Mouse (Mus musculus) thymus, postnatal 25 days (tissue): ENCODE results near the gene Mndal.
"Not testable (repeated sequence)": the region's sequence is repeated elsewhere in the genome, so short reads cannot be mapped to it uniquely, and the experiment has no call there.

Experiments
- DNase-seq: peaks from one replicate; pipeline ENCODE4 v3.0.0; 2022

The Mndal gene

DNA sequence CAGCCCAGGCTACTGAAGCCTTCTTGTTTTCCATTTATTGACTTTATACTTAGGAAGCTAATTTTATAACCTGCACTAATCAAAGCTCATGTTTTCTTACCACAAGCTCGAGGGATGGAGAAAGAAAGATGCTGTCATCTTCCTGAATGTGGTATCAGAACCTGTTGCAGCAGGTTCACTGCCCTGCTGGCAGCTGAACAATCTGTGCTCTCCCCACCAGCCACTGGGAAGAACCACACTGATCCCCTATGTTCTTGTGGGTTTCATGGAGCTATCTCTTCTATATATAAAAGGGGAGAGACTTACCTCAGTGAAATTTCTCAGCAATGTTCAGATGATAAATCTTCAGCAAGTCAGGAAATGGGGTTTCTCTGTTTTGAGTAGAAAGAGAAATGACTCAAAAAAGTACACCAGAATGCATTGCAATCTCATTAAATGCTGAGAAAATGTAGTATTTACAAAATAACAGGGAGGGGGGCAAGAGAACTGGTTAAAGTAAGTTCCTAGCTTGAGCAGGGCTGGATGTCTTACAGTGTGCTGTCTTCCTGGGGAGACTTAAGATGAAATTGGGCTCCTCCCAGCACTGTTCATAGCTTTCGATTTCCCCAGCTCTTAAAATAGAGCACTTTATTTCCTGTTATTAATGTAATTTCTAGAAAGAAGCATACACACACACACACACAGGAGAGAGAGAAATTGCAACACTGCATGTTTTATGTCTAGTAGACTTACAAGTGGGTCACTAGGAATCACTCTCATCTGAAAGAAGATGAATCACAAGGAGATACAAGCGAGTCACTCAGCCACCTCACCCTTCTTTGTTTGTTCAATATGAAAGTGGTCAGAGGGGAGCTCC lies at the start of gene Mndal, which contains the start of gene Ifi203:
Gene Mndal, minus strand, starts transcription at position 568 of the 856 bp plus-strand sequence.
Gene Ifi203, minus strand, starts transcription at position 749 of the 856 bp plus-strand sequence.
- peak; percentile 23 for DNase-seq

DNA sequence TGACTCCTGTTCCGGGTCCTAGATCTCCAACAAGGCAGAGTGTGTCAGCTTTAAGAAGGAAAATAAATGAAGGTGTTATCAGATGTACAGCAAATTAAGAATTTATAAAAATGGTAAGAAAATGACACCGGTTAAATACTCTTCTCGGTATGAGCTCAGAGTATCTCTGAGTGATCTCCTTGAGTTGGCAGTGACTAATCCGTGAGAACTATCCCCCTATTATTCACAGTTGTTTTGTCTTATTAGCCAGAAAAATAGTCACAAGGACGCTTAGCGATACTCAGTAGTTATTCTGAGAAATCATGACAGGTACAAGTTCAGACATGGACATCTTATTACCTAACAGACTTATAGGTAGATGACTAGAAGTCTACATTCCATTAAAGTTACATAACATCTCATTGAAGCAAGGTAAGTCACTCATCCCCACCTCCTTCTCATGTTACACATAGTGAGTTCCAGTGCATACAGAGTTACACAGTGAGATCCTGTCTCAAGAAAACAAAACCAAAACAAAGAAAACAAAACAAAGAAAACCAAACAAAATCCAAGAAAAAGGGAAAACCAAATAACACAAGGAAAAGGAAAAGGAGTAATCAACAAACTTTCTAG lies 40.5 kb upstream of the Mndal start, which contains the start of gene Ifi202b:
Gene Ifi202b, minus strand, starts transcription at position 51 of the 612 bp plus-strand sequence.
- not testable (repeated sequence) for DNase-seq

DNA sequence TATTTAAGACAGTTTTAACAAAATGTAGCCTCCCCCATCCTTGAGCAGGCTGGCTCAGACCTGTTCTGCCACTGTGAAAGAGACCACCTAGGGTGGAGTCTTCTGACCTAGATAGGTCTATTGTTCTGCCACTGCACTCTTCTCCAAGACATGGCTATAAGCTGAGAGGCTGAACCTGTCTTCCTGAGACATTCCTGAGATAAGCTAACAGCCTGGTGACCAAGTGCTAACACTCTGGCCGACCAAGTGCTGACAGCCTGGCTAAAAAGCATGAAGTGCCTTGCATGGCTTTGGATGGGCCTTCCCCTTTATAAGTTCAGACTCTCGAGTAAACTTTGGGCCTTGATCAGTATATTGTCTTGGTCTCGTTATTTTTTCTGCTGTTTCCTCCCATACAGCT lies 38.7 kb upstream of the Mndal start:
- not testable (repeated sequence) for DNase-seq

GRCm38 (mm10) chr1:173977622-173978021 lies 35.3 kb upstream of the Mndal start:
- DNase-seq, result no peak

DNA sequence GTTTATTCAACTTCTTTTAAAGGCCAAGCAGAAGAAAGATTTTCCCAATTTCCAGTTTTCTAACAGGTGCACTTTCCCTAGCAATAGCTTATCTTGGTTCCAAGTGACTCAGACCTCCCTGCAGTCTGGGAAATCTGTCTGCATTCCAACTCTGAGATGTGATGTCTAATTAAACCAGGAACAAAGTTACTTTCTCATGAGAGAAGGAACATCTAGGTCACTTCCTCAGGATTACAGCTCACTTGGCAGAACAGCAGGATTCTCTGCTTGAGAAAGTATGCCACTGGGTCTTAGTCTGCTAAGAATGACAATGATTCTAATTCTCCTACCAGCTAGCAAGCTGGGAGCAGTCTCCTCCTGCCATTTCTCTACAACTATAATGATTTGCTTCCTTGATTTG lies 30.8 kb upstream of the Mndal start:
- no peak for DNase-seq

DNA sequence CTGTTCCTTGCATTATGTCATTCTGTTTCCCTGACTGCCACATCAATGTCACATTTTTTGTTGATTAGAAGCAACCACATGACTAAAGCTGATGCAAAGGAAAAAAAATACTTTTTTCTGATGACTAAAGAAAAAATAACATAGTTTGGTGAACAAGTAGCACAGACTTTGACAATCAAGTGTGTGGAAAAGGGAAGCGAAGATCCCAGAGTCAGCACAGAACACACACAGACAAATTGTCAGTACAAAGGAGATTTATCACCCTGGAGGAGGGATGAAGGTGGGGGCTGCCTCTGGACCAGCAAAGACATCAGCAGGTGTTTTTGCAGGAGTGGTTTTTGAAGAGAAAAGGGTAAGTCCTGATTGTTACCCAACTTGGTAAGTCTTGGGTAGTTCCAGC lies 19.2 kb upstream of the Mndal start:
- DNase-seq, result not testable (repeated sequence)

DNA sequence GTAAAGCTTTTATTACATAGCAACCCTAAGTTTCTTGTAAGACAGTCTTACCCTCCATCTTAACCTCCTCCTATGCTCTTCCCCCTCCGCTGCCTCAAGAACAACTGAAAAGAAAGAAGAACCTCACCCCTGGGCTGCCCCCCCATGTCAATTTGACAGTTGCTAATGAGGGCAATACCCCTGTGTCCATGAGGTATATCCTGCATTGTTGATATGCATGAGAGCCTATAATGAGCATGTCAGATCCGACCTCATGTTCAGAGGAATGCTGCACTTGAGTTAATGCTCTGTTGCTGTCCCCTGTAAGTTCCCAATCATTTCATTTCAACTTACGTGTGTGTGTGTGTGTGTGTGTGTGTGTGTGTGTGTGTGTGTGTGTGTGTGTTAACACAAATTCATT lies 17.7 kb upstream of the Mndal start:
- not testable (repeated sequence) for DNase-seq

DNA sequence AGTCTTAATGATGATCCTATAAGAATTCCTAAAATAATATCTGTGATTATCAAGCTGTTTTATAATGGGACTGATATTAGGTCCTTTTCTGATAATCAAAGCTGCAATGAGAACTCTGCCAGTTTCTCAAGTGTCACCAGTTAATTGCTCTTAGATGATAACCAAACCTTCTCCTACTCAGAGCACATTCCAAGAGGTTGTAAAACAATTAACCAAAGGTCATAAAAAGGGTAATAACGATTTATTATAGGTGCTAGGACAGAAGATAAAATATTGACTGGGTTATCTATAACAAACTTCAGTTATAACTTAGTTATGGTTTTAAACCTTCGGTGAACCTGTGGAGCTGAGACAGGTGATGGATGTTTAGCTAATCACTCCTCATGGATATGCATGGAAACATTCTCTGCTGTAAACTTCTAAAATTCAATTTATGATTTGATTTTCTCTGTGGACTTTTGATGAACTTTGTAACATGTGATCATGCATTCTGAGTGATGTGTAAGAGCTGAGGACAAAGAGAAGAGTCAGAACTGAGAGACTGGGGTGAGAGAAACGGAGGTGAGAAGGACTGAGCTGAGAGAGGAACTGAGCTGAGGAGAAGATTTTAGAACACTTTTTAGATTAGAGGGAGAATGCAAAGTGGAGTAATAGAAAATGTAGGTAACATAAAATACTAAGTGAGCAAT lies 13.7 kb upstream of the Mndal start:
- not testable (repeated sequence) for DNase-seq

- DNase-seq, result no peak
Measured at GRCm38 (mm10) chr1:173955071-173955796, 12.9 kb upstream of the Mndal start.

DNA sequence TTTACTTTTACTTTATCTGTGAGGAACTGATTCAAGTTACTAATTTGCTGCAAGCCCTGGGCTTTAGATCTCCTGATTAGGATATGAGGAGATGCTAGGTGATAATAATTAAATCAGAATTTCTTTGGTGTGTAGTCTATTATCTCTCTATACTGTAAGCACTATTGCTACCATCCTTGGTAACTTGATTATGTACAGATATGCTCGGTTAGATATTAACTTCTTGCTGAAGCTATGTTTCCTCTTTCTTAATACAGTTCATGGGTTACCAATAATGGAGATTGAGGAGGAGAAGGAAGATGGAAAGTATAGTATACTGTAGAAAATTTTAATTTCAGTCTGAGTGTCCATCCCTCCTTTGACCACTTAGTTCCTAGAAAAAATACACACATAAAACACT lies 11.3 kb upstream of the Mndal start:
- no peak for DNase-seq

- peak; percentile 22 for DNase-seq
Measured at GRCm38 (mm10) chr1:173949044-173949443, 6.8 kb upstream of the Mndal start.

DNA sequence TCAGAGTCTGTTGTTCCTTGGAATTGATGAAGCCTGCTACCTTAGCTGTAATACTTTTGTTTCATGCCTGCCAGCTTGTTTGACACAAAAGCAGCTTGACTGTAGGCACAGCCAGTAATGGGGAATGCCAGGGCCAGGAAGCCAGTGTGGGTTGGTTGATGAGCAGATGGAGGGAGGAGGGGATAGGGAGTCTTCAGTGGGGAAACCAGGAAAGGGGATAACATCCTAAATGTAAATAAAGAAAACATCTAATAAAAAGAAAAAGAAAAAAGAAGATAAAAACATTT lies 432 bp upstream of the Mndal start:
- not testable (repeated sequence) for DNase-seq

DNA sequence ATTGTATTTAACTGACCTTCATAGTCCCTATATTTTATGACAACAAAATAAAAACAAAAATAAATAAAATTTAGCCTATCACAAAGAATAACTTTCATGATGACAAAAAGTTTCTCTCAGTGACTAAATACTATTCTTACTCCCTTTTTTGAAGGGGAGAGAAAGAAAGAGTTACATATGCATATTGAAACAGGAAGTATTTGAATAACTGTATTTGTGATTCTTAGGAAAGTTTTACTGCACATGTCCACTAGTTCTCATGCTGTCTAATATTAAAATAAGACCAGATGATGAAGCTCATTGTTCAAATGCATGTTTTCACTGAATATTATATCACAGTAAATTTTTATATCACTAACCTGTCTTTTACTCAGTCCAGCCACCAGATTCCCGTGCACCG lies 769 bp downstream of the Mndal start:
- not testable (repeated sequence) for DNase-seq

DNA sequence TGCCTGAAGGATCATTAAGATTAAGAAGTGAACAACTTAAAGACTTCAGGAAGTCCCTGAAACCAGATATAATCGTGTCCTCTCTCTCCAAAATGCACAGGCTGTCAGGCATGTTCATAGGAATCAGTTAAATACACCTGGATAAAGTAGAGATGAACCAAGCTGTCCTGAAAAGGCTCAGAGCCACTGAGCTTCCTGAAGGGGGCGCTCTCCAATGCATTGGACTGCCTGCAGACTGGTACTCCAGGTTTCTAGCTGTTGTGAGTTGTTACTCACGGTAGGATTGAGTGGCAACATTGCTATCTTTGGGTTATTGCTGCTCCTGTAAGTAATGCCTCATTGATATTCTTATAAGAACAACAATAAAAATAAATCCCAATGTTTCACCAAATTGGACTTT lies 23.0 kb downstream of the Mndal start:
- not testable (repeated sequence) for DNase-seq

DNA sequence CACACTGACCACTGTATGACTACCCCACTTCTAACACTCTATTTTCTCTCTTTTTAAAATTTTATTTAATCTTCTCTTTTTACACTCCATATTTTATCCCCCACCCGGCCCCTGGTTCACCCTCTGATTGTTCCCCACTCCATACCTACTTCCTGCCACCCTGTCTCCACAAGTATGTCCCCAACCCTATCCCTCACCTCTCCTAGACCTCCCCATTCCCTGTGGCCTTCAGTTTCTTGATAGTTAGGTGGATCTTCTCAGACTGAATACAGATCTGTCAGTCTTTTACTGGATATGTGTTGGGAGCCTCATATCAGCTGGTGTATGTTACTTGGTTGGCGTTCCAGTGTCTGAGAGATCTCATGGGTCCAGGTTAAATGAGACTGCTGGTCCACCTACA lies 27.7 kb downstream of the Mndal start:
- DNase-seq, result no peak

GRCm38 (mm10) chr1:173913256-173913791 lies 29.0 kb downstream of the Mndal start:
- not testable (repeated sequence) for DNase-seq

DNA sequence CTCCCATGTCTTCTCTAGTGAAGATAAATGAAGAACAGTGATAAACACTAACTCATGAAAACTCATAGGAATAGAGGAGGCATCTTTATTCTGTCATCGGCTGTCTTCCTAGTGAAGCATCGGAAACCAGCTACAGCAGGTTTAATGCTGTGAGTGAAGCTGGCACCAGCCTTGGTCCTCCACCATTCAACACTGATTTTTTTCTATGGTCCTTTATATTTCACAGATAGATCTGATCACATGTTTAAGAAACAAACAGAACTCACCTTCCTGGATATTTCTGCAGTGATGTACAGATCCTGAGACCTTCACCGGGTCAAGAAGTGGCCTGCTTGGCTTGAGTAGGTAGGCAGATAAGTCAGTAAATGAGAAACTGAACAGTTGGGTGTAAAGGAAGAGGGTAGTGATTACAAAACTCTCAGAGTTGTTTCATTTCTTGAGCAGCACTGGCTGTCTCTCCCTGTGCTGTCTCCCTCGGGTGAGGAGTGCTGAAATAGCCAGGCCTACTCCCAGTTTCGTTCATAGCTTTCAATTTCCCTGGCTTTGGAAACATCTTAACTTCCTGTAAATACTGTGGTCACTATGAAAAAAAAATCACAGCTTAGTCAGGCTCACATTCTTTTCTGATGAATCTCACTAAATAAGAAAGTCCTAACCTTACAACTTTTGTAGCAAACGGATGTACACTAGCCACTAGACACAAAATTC lies 29.6 kb downstream of the Mndal start, which contains the start of gene Ifi211:
Gene Ifi211, minus strand, starts transcription at position 499 of the 708 bp plus-strand sequence.
- DNase-seq, result not testable (repeated sequence)

GRCm38 (mm10) chr1:173911808-173912464 lies 30.4 kb downstream of the Mndal start:
- DNase-seq, result no peak

DNA sequence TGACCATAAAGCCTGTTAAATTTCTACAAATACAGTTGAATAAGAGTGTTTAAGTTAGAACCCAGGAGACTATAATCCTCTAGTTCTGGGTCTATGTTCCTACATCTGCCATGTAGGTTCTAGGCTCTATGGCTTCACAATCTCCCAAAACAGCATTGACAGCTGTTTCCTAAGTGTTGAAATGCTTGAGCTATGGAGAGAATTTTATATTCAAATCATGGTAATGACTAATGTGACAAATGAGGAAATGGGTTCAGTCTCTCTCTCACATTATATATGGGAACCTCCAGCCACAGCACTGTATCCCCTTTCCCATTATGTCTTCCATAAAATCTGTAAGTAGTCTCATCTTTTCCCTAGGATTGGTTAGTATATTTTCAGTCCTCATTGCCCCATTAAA lies 33.9 kb downstream of the Mndal start:
- not testable (repeated sequence) for DNase-seq

DNA sequence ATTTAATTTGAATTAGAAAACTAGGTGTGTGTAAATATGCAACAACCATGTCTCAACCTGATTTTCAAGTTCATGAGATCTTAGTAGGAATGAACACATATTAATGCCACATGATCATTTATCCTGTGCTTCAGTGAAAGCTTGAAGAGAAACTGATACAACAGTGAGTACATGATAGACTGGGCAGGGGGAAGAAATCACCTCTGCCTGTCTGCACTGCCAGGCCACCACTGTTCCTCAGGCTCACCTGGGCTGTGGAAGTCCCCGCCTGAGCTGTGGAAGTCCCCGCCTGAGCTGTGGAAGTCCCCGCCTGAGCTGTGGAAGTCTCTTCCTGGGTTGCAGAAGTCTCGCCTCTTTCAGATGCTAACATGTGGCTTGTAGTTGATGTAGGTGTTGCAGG lies 36.4 kb downstream of the Mndal start:
- DNase-seq, result not testable (repeated sequence)

- DNase-seq, result not testable (repeated sequence)
Measured at GRCm38 (mm10) chr1:173889741-173890140, 52.5 kb downstream of the Mndal start.
